Mouse (Mus musculus) cerebellum, adult 9-11 months (tissue): ENCODE measurements around the gene Tmem52b.
"Not testable (repeated sequence)": the region's sequence is repeated elsewhere in the genome, so short reads cannot be mapped to it uniquely, and the experiment has no call there.

Experiments
- DNase-seq: peaks from one replicate; pipeline ENCODE4 v3.0.0; 2022

Gene Tmem52b

DNA sequence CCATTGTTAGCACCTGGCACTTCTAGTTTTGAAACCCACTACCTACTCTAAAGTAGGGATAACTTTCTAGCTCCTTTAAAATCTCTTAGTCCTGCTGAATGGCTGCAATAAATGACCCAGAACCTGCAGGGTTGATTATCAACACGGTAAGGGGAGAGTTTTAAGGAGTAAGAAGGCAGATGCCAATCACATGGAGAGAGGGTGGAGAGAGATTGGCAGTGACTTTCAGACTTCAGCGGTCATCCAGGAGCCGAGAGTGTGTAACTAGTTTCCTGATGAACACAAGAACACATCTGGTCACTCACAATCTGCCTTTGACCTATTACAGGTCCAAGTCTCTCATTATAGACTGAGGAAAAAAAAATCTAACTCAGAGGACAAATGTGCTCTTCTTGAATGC, at the start of gene Tmem52b:
TSS of gene Tmem52b (plus strand) at position 189 of the 400 bp plus-strand sequence.
- no peak for DNase-seq

DNA sequence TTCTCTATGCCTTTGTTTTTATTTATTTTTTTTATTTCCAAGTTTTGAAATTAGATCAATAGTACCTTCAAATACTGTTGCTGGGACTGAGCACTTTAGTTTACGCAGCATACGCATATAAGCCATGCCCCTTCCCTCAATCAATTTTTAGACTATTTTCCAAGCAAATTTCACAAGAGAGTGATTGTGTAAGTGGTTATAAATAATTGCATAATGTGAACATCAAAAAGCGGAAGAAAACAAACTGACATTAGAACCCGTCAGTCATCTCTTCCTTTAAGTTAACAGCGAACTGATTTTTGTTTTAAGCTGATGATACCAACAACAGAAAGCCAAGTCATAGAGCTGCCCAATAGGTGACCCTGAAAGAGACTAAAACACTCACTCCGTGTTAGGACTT, 41.0 kb upstream of the Tmem52b start:
- no peak for DNase-seq

DNA sequence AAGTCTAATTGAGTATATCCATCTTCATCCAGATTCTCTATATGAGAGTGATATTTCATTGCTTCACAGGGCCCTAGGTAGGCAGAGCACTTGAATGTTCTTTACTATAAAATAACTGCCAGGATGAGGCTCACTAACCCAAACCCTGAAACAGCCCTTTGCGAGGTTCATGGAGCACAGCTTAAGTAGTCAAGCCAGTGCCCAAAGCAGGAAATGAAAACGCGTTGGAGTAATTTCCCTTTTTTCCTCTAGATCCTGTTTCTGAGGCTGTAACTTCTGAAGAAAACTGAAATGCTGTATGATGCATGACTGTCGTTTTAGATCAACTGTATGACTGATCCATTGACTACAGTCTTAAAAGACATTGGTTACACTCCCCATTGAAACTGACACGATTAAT, 39.7 kb upstream of the Tmem52b start:
- DNase-seq = no peak

DNA sequence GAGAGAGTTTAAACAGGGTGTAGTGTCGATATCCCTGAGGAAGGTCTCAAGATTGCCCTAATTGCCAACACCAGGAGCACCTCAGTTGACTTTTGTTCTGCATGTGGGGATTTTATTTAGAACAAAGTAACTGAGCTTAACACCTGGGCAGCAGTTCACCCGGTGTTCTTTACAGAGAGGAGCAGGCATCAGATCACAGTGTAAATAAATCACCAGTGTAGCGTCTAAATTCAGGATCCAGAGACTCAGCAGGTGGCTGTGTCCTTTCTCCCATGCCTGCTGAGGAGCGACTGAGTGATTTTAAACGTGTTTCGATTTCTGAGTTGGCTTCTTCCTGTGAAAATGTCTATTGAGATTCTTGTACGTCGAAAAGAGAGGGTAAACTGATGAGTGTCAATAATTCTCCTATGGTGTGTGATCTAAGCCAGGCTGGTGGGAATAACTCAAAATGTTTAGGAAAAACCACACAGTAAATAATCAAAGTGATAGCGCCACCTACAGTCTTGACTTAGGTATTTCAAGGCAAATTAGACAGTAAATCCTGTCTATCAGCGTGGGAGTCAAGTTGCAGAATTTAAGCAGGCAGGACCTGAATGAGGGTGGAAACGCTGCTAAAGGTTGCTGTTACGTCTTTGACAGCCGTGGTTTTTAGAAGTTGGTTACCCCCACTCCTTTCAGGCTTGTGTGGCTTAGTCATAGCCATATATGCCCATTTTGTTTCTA, 35.8 kb upstream of the Tmem52b start:
- no peak for DNase-seq

DNA sequence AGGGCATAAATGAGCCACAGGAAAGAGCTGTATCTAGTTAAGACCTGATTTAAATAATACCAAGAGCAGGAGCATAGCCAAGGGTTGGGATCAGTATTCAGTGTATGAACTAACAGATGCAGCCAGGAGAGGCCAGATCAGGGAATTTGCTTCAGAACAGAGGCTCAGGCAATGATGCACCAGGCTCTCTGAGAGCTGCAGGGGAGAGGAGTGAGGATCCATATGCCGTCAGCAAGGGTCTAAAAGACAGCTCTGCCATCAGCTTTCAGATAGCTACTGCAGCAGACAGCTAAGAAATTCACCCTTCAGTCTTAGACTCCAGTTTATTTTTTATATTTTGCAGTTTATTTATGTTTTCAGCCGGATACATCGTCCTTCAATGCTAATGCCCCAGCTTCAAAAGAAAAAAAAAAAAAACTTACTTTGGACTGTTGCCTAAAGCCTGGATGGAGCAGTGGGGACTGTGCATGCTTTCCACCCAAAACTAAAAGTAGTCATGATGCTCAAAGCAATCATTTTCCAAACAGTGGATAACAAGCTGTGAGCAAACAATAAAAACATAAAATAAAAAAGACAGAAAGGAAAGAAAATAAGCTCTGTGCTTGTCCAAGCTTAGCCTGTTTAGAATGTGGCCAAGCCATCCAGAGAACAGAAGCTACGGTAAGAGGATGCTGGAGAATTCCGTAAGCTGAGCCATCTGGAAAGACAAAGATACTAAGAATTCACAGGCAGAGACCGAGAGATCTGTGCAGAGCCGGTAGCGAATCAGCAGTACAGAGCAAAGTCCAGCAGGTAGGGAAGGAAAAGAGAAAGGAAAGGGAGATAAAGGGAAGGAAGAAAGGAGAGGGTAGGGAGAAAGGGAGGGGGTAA, 32.0 kb upstream of the Tmem52b start:
- DNase-seq = no peak

DNA sequence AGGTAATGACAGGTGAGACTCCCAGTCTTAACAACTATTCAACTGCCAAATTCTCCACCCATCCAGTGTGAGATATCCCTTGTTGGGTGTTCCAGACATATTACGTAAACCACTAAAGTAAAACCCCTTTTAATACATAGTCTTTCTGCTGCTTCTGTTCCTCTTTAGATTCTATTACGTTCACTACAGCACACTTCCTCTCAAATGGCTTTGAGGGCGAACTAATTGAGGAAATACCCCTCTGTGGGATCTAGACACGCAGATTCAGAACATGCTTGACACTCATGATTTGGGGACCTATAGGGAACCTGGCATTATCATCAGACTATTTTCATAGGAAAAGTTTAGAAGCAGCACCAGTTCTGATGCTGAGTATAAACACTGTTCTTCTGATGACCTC, 17.4 kb upstream of the Tmem52b start:
- no peak for DNase-seq

DNA sequence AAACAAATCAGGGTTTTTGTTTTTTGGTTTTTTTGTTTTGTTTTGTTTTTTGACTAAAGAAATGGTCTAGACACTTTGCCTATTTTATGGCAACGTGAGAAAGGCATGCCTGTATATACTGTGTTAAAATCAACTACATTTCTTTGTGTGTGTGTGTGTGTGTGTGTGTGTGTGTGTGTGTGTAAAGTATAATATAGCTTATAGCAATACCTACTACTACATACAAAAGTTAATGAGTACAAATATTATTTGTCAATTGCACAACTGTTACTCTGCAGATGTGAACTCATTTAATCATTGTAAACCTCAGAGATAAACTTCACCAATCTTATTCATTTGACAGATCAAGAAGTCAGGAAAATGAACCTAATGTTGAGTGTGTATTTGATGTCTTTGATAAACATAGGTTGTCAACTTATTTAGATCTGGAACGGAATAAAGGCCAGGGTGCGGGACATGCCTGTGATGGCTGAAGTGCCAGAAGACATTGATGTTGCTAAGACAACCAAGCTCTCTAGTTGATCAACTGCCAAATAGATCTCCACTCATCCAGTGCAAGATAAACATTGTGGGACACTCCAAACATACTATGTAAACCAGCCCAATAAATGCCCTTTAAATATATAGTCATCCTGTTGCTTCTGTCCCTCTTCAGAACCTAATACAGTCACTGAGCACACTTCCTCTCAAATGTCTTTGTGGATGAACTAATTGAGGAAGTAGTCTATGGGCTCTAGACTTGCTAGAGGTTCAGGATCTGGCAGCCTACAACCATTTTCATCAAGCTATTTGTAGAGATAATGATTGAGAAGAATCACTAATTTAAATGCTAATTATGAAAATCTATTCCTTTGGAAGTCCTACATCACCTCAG, 14.8 kb upstream of the Tmem52b start:
- no peak for DNase-seq

DNA sequence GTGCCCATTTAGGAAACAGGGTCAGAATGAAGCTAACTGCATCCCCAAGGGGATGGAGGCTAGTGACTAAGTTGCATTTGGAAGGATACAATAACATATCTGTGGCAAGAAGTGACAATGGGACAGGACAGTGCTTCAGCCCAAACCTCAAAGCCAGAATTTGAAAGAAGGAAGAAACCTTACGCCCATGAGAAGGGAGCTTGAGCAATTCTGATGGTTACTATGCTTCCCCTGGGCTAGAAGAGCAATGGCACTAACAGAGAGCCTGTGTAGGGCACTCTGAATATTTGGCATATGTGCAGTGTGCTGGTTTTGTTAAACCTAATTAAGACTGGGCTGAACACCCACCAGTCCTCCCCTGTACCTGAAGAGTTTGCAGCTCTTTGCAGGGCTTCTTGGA, 12.8 kb upstream of the Tmem52b start:
- not testable (repeated sequence) for DNase-seq

DNA sequence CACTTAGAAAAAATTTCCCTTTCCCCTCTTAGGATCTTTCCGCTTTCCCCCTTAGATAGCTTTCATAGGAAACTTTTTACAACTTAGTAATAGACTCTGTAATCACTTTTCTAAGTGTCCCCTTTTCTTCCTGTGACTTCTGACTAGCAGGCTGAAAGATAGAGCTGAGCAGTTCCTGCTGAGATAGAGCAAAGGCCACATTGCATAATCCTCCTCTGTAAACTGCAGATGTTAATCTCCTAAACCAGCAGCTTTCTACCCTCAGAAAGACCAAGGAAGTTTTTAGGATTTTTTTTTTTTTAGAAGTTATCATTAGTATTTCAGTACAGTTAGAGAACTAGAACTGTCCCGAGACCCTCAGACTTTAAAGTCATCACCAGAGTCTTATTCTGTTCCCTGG, 8.9 kb upstream of the Tmem52b start:
- no peak for DNase-seq

DNA sequence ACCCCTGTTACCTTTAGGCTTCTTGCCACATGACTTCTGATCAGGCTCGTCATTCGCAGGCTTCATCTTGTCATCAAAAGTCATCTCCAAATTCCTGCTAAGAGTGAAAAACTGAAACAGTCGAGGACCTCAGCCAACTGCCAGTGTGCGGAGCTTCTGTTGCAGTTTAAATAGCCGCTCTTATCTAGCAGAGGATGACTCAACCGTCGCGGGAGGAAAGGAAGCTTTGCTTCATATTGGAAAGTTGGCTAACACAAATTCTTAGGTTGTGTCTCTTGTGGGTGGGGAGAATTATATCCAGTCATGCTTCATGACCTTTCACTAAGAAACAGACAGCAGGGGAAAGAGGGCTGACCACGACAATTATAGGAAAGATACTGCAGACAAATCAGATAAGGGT, 5.3 kb upstream of the Tmem52b start, which contains the start of gene Olr1:
TSS of gene Olr1 (minus strand) at position 142 of the 400 bp plus-strand sequence.
- DNase-seq = no peak

DNA sequence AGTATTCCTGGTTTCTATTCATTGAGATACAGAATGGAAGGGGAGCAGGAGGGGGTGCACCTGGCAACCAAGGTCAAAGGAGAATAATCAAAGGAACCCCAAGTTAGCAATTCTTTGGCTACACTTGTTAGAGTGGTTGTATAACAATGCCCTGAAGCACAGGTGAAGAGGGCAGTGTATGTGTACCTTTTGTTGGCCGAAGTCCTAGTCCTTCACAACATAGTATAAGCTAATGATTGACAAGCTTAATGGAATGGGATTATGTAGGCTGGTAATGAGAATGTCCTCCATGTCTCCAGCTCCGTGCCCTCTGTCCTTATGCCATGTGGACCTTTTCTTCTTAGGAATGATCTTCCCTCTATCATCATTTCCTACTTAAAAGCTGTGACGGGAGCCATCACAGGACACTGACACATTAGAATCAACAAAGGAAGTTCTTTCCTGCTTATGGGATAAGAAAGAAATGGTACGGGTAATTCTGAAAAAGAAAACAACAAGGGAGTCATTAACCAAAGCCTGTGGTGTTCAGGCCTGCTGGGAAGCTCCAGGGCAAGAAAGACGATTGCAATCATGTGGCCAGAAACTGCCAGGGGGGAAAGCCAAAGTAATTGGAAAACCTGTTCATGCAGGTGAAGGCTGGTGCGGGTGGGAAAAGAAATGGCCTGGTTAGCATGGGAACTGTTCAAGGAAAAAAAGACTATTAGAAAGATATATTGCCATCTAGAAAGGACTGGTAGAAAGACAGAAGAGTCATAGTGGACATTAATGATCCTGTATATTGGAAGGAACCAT, 2.0 kb upstream of the Tmem52b start:
- DNase-seq = no peak

DNA sequence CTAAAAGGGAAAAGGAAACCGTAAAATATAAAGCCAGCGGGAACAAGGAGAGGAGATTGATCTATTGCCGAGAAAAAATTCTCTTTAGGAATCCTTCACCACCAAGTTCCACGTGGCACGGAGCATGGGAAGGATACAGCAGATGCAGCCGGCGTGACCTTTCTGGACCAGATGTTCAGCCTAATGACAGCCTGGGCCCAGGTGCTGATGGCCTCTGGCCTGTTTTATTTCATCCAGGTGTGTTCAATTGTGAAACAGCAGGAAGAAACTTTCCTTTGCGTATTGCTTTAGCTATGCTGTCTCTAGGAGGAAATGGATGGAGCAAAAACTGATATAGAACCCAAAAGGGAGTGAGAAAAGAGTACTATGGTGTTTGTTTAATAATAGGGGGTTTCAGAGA, 513 bp downstream of the Tmem52b start:
- DNase-seq = no peak

DNA sequence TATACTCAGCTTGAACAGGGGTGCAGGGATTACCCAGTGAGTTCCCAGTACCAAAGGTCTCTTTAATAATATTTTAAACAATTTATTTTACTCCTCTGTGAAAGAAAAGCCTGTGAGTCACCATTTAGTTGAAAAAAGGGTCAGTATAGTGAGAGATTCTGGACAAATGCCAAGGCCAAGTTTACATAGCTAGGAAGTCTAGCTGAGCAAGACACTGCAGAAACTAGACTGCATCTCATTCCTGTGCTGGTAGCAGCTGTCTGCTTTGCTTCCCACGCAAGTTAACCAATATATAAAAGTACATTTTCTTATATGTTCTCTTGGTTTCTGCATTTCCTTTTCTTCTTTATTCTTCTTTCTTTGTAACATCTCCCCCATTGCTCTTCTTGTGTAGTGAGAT, 1.1 kb downstream of the Tmem52b start:
- no peak for DNase-seq

DNA sequence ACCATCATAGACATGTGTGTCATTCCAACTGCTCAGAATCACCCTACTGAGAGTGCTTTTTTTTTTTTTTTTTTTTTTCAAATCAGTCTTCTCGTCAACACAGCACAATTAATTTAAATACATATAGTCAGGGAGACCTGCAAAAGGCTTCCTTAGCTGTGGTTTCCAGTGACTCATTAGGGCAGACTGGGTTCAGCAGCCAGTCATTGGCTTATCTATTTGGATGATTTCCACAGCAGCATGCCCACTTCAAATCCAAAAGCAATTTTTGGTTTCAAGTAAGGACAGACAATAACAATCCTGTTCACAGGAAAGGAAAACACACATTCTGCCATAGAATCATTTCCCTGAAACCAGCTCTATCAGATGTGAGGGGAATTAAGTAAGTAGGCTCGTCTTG, 2.0 kb downstream of the Tmem52b start:
- no peak for DNase-seq

DNA sequence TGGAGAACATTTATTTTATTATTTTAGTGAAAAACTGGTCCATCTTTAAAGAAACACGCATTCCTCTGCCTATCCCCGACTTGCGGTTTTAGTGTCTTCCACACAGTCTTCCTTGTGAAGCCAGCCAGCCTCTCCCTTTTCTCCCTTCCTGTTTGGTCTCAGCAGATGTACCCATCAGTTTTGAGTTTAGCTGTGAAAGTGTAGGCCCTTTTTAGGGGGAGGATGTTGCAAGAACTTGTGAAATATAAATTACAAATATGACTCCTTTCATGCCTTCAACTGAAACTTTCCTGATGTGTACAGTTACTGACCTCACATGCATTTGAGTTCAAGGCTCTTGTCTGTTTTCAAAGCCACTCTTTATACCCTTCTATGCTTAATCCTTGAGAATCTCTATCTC, 2.7 kb downstream of the Tmem52b start:
- no peak for DNase-seq

DNA sequence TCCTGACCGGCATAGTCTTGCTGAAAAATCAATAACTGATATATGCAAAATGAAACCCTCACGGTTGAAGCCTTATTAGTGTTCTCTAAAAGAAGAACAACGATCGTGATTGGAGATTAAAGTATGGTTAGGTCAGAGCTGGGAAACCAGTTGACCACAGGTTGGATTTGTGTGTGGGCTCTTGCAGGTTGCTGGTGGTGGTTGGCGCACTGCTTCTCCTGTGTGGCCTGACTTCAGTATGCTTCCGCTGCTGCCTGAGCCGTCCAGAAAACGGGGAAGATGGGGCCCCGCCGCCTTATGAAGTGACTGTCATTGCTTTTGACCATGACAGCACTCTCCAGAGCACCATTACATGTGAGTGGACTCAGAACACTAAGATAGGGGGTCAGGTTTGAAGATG, 4.0 kb downstream of the Tmem52b start:
- no peak for DNase-seq

DNA sequence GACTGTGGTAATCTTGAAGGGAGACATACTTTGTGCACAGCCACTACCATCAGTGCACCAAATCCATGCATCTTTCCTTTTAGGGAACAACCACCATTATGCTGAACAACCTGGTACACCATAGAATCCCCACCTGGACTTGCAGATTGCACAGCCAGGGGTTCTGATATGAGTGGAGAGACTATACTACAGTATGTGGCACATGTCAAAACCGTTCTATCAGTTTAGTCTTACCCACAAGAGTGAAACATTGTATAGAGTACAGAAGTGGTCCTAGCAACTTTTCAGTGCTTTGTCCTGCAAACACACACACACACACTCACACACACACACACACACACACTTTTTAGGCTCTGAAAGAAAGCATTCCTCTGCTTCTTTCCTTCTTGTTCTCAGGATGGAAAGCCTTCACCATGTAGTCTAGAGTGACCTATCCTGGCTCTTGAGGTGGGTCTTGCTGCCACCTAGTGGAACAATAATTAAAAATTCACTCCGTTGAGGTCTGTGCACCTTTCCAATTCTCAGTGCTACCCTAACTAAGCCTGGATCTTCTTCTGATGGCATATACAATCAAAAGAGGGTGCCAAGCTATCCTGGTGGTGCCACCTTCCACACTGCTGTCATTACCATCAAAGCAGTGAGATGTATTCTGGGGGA, 5.5 kb downstream of the Tmem52b start:
- no peak for DNase-seq

DNA sequence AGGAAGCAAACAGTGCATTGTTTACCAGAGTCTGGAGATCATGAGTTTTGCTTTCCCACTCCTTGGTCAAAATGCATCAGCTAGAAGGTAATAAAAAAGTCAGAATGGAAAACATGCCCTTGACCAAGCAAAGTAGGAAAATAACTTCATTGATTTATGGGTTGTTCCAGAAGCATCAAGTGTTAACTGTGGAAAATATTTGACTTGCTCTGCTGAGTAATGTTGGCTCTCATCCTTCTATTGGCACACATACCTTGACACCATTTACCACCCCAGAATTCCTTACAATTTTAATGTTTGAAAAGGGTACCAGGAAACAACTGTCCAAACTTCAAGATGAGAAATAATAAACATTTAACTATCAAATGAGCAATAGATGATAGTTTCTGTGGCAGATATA, 13.7 kb downstream of the Tmem52b start:
- no peak for DNase-seq

DNA sequence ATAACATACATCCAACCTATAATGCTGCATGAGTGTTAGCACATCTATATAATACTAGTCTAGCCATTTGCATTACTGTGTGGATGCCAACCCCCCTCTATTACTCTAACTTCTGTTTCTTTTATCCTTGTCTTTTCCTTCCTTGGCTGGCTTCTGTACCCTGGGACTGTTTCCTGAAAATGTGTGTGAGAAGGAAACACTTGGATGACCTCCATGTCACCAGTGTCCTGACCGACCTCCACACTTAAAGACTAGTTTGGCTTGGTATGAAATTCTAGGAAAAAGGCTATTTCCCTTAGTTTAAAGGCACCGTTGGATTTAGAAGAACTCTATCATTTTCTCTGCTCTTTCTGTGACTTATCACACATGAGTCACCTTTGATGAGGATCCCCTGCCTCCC, 15.1 kb downstream of the Tmem52b start:
- DNase-seq = no peak

DNA sequence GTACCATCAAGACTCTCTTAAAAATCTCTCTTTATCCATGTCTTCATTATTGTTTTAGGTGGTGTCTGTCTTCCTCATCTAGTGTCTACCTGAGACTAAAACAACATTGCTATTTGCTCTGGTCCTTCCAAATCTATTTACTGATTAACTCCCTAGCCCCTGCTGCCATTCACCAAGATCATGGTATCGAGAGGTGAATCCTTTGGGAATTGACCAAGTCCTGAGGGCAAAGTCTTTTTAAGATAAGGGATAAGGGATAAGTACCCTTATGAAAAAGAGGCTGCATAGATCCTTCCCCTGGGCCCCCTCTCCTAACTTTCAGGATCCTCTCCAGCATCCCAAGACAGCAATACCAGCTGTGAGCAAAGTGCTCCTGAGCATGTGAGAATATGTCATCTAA, 17.2 kb downstream of the Tmem52b start:
- DNase-seq = no peak

DNA sequence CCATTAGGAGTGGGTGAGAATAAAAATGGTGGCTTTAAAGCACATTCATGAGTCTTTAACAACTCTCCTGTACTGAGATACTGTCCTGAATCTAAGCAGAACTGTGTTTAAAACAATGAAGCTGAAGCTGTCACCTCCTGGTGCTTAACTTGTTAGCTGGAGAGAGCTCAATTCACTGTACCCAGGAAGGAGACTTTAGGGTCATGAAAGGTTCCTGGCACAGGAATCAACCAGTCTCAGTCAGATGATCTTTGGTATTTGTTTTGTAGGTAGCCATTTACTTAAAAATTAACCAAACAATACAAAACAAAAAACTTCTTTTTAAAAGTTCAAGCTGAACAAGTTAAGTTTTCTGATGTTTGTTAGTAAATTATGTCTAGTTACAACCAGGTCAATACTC, 17.9 kb downstream of the Tmem52b start:
- DNase-seq = no peak

DNA sequence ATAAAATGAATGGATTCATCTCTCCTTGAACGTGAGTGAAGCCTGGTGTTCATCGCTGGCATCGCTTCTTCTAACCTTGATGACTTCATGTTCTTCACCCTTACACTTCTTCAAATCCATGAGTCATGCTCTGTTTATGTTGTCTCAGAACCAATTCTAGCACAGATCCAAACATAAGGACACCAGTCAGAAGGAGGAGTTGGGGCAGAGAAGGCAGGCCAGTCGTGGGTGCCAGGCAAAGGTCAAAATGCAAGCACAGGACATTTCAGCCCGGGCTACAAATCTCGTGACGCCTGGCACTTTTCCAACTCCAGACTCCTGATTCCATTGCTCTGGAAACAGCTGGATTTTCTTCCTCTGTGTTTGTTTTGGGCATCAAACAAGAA, 20.2 kb downstream of the Tmem52b start:
- peak; percentile 73 for DNase-seq
